11 mouse cellular contexts compared by ENCODE assay signal in the genomic region with DNA sequence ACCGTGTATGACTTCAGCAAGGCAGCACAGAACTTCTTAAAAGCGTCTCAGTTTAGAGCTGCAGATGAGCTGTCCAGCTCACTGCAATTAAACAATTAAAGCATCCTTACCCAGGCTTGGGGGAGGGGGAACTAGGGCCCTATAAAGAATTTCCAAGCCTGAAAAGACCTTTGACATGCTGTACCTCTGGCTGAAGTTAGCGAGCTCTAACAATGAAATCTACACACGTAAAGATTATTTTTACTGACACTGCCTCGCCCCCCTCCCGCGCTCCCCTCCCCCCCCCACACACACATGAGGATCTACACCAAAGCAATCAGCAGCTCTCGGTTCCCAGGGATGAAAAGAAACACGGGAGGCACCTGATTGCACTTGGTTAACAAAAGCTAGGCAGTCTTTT.
DNase-seq lines count a peak whose midpoint lies in the region; ATAC-seq and TF ChIP-seq lines count a peak whose summit lies in the region.
"Had no signal": no experiment of that assay in that cellular context is flagged by ENCODE, and none has a peak within 500 bp of the region (broad histone marks: within the 10 kb centered on the region; RNA-seq: fewer than 3 reads in every experiment).

No protein-coding gene starts in this region.

- DNase-seq in layer of hippocampus, adult 2 months (ENCODE audit: low spot score in 2 of 2) = no peak
- no peak for DNase-seq in layer of hippocampus, postnatal 14 days (ENCODE audit: low spot score in 2 of 2)
- DNase-seq in liver, postnatal 0 days = no peak
- no peak for DNase-seq in MN1 (ENCODE audit: low spot score)
- no peak for DNase-seq in heart, postnatal 25 days (ENCODE audit: low spot score)
- DNase-seq: cerebellum, postnatal 36 days; gastrocnemius, postnatal 10 days; lung, postnatal 14 days had no signal

- H3K4me2 ChIP-seq in forebrain, embryonic 16.5 days (ENCODE audit: low read length) = peak overlapping the region; percentile 47
- peak overlapping the region; percentile 53 for H3K4me2 ChIP-seq in midbrain, embryonic 12.5 days (replicated peaks)
- H3K4me2 ChIP-seq in intestine, embryonic 16.5 days (ENCODE audit: low read depth, low read length) = no peak overlapping the region
- no peak overlapping the region for H3K4me2 ChIP-seq in liver, postnatal 0 days (ENCODE audit: low read depth, low read length)

- peak overlapping the region; percentile 33; the same call in 1 of the 2 replicates for H3K27ac ChIP-seq in layer of hippocampus, adult 2 months
- H3K27ac ChIP-seq in forebrain, embryonic 16.5 days (ENCODE audit: low read length) = peak overlapping the region; percentile 28; the same call in 1 of the 2 replicates
- H3K27ac ChIP-seq in midbrain, embryonic 12.5 days (replicated peaks) = peak overlapping the region; percentile 85
- H3K27ac ChIP-seq in intestine, embryonic 16.5 days (ENCODE audit: low read length) = no peak overlapping the region
- H3K27ac ChIP-seq in liver, postnatal 0 days (ENCODE audit: low read depth) = no peak overlapping the region

- TF ChIP-seq EP300 in liver, postnatal 0 days (IDR thresholded peaks at IDR 0.05; ENCODE audit: low read depth) = no peak

- peak overlapping the region; percentile 57 for H3K4me3 ChIP-seq in layer of hippocampus, adult 2 months
- H3K4me3 ChIP-seq in forebrain, embryonic 16.5 days (replicated peaks; ENCODE audit: low read length) = peak overlapping the region; percentile 35
- H3K4me3 ChIP-seq in midbrain, embryonic 12.5 days = peak overlapping the region; percentile 46
- no peak overlapping the region for H3K4me3 ChIP-seq in intestine, embryonic 16.5 days (ENCODE audit: low read length)
- no peak overlapping the region for H3K4me3 ChIP-seq in liver, postnatal 0 days (ENCODE audit: low read depth, low read length)

- 5% methylated on average over 9 of the region's 9 CpGs for WGBS in forebrain, embryonic 16.5 days
- WGBS in midbrain, embryonic 12.5 days = 3% methylated on average over 9 of the region's 9 CpGs
- 15% methylated on average over 9 of the region's 9 CpGs for WGBS in intestine, embryonic 16.5 days
- WGBS in liver, postnatal 0 days (ENCODE audit: insufficient replicate concordance) = 22% methylated on average over 9 of the region's 9 CpGs

- no peaks in the 10 kb centered on the region for H3K36me3 ChIP-seq in forebrain, embryonic 16.5 days (ENCODE audit: control insufficient read depth, insufficient read depth)
- H3K36me3 ChIP-seq in midbrain, embryonic 12.5 days = no peaks in the 10 kb centered on the region
- no peaks in the 10 kb centered on the region for H3K36me3 ChIP-seq in intestine, embryonic 16.5 days (ENCODE audit: control insufficient read depth, insufficient read depth, low read length)
- no peaks in the 10 kb centered on the region for H3K36me3 ChIP-seq in liver, postnatal 0 days (replicated peaks; ENCODE audit: insufficient read depth, low read length)

- H3K27me3 ChIP-seq in forebrain, embryonic 16.5 days (replicated peaks; ENCODE audit: control insufficient read depth, insufficient read depth, low read length) = 0 out of 2 replicates have a peak, but pooled peaks cover 8% of the 10 kb centered on the region
- H3K27me3 ChIP-seq in midbrain, embryonic 12.5 days = peaks cover 7% of the 10 kb centered on the region; the same call in 1 of the 2 replicates
- no peaks in the 10 kb centered on the region for H3K27me3 ChIP-seq in intestine, embryonic 16.5 days (replicated peaks; ENCODE audit: control insufficient read depth, insufficient read depth, low read length)
- peaks cover 4% of the 10 kb centered on the region; the same call in 1 of the 2 replicates for H3K27me3 ChIP-seq in liver, postnatal 0 days (ENCODE audit: insufficient read depth, low read length)

- TF ChIP-seq CTCF in layer of hippocampus, adult 2 months (conservative IDR thresholded peaks at IDR 0.05) = no peak
- TF ChIP-seq CTCF in liver, postnatal 0 days (IDR thresholded peaks at IDR 0.05; ENCODE audit: low read depth) = no peak

- no peaks in the 10 kb centered on the region for H3K9me3 ChIP-seq in forebrain, embryonic 16.5 days (ENCODE audit: control insufficient read depth, low read length)
- no peaks in the 10 kb centered on the region for H3K9me3 ChIP-seq in midbrain, embryonic 12.5 days
- no peaks in the 10 kb centered on the region for H3K9me3 ChIP-seq in intestine, embryonic 16.5 days (ENCODE audit: control insufficient read depth, low read length)
- no peaks in the 10 kb centered on the region for H3K9me3 ChIP-seq in liver, postnatal 0 days (ENCODE audit: low read length)

- peak overlapping the region; percentile 41; the same call in 1 of the 2 replicates for H3K9ac ChIP-seq in forebrain, embryonic 16.5 days (replicated peaks; ENCODE audit: low read depth, low read length)
- peak overlapping the region; percentile 68 for H3K9ac ChIP-seq in midbrain, embryonic 12.5 days (replicated peaks)
- no peak overlapping the region for H3K9ac ChIP-seq in intestine, embryonic 16.5 days (ENCODE audit: low read depth, low read length)
- H3K9ac ChIP-seq in liver, postnatal 0 days (replicated peaks) = no peak overlapping the region

- ATAC-seq in forebrain, embryonic 16.5 days = no peak
- no peak for ATAC-seq in midbrain, embryonic 12.5 days (ENCODE audit: low FRiP score, low read depth)
- ATAC-seq in intestine, embryonic 16.5 days = no peak
- no peak for ATAC-seq in liver, postnatal 0 days

- intact Hi-C loops in heart, postnatal 25 days (cut with DNase I) = no loop called here

- peaks cover 21% of the 10 kb centered on the region for H3K4me1 ChIP-seq in forebrain, embryonic 16.5 days (replicated peaks; ENCODE audit: control insufficient read depth, insufficient read depth, low read length)
- peaks cover 30% of the 10 kb centered on the region for H3K4me1 ChIP-seq in midbrain, embryonic 12.5 days
- H3K4me1 ChIP-seq in intestine, embryonic 16.5 days (ENCODE audit: control insufficient read depth, insufficient read depth, low read length) = 0 out of 2 replicates have a peak, but pooled peaks cover 3% of the 10 kb centered on the region
- H3K4me1 ChIP-seq in liver, postnatal 0 days (ENCODE audit: insufficient read depth) = 0 out of 2 replicates have a peak, but pooled peaks cover 6% of the 10 kb centered on the region

Comparison
In these comparisons a context has a peak if more than half of its experiments do, and no peak if none do; other contexts are left out.
1. H3K27ac ChIP-seq: peak in layer of hippocampus, adult 2 months (single experiment), forebrain, embryonic 16.5 days (single experiment) and midbrain, embryonic 12.5 days (single experiment); none in intestine, embryonic 16.5 days (single experiment) and liver, postnatal 0 days (single experiment).
2. H3K4me3 ChIP-seq: peak in layer of hippocampus, adult 2 months (single experiment), forebrain, embryonic 16.5 days (single experiment) and midbrain, embryonic 12.5 days (single experiment); none in intestine, embryonic 16.5 days (single experiment) and liver, postnatal 0 days (single experiment).
3. H3K4me2 ChIP-seq: peak in forebrain, embryonic 16.5 days (single experiment) and midbrain, embryonic 12.5 days (single experiment); none in intestine, embryonic 16.5 days (single experiment) and liver, postnatal 0 days (single experiment).
4. H3K9ac ChIP-seq: peak in forebrain, embryonic 16.5 days (single experiment) and midbrain, embryonic 12.5 days (single experiment); none in intestine, embryonic 16.5 days (single experiment) and liver, postnatal 0 days (single experiment).